Mouse (Mus musculus): Measurements from ENCODE around the gene Galr2.

DNA sequence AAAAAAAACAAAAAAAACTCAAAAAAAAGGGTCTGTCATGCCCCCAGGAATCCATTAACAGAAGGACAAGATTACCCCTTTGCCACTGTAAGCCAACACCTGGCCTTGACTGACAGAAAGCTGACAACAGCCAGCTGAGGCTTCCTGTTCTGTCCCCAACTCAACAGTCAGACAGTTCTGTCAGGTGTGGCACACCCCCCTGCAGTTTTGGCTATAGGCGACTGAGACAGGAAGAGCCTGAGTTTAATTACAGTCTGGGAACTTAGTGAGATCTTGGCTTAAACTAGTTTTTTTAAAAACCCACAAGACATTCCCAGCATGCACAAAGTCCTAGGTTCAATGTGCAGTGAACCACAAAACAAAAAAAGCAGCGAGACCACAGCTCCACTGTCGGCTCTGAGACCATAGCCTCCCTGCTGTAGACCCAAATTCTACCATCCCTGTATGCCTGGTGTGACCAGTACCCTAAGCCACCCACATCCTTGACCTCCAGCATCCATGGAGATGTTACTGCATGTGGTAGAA is 27.6 kb upstream of the Galr2 start:
- TF ChIP-seq CTCF (IDR thresholded peaks at IDR 0.05; ENCODE audit: low read depth, low read length) (no peak), TAL1 (conservative IDR thresholded peaks at IDR 0.05; ENCODE audit: low read depth, low read length) (no peak)

All from G1E (cell line).